Mouse (Mus musculus): ENCODE results near the gene Hic1. TPM values are rescaled to one million over a fixed set of nuclear protein-coding genes. Genes with fewer than 3 reads are reported as not detected.

Hic1 gene
- 17.8 and 19.5 TPM in 2 replicates for total RNA-seq (2014; rRNA removed; ENCODE audit: low replicate concordance)
- polyA plus RNA-seq (2015; fragmentation: Nextera tagmentation; extraction: Ambion mirVana), result 4.8 and 6.1 TPM in 2 replicates

GRCm38 (mm10) chr11:75169405-75170080 is at the start of gene Hic1:
TSS of gene Hic1 (minus strand) at chr11:75169519.
- Histone ChIP-seq H3K27me3 (ENCODE audit: control insufficient read depth, insufficient read depth, low read length) (peaks cover 72% of the 10 kb centered on the region), H3K36me3 (replicated peaks; ENCODE audit: control insufficient read depth, insufficient read depth, low read length) (0 out of 2 replicates have a peak, but pooled peaks cover 6% of the 10 kb centered on the region), H3K4me3 (ENCODE audit: low read depth, low read length) (peak within 1 kb of the TSS; percentile 67), H3K4me2 (ENCODE audit: low read depth, low read length) (peak within 1 kb of the TSS; percentile 89), H3K9me3 (replicated peaks; ENCODE audit: control insufficient read depth, low read length) (no peaks in the 10 kb centered on the region), H3K27ac (ENCODE audit: low read depth) (peak within 1 kb of the TSS; percentile 71), H3K9ac (replicated peaks; ENCODE audit: low read depth, low read length) (peak within 1 kb of the TSS; percentile 55), H3K4me1 (ENCODE audit: control insufficient read depth, insufficient read depth) (peaks cover 13% of the 10 kb centered on the region)
- DNase-seq (ENCODE audit: low spot score) (no peak), ATAC-seq (ENCODE audit: insufficient read depth, low read depth) (no peak)
- TF ChIP-seq CTCF (IDR thresholded peaks at IDR 0.05; ENCODE audit: low read depth) (no peak), EP300 (IDR thresholded peaks at IDR 0.05; ENCODE audit: low read depth) (no peak)
- 6% methylated on average over 23 of the region's 23 CpGs for WGBS

- H3K27ac ChIP-seq (ENCODE audit: low read depth), result peak overlapping the region; percentile 85
These were observed 45.0 kb upstream of the Hic1 start for GRCm38 (mm10) chr11:75214081-75214950.

DNA sequence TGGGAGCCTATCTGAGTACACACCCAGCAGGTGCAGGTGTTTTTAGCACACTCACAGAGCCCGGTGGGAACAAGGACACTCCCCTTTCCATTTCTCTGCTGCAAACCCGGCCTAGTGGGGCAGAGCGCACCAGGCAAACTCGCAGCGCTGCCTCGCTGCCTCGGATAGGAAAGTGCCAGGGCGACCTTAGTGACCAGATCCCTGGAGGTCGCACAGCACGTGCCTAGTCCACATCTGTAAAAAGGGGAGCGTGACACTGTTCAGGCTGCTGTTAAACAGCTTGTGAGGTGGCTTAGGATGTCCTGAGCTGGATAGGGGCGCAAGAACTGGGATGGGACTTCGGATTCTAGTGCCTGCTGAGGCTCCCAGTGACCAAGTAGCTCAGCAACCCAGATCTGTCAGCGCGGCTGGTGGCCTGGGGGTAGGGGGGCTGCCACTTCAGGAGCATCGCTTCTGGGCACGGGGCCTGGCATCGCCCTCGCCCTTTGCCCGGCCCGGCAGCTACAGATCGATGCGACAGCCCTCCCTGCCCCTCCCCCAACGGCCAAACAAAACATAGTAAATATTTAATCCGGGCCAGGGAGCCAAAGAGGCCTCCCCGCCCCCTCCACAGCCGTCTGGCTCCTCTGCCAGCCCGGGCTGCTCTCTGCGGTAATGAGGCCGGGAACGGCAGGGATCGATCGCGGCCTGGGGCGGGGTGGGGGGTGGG is 44.2 kb upstream of the Hic1 start:
- no peak for TF ChIP-seq CTCF (IDR thresholded peaks at IDR 0.05; ENCODE audit: low read depth)
- TF ChIP-seq EP300 (IDR thresholded peaks at IDR 0.05; ENCODE audit: low read depth), result no peak
- peaks cover 27% of the 10 kb centered on the region for H3K4me1 ChIP-seq (ENCODE audit: control insufficient read depth, insufficient read depth)

More at GRCm38 (mm10) chr11:75214081-75214950, 45.0 kb upstream of the Hic1 start:
- no peak for ATAC-seq (ENCODE audit: insufficient read depth, low read depth)
- no peak for TF ChIP-seq EP300 (IDR thresholded peaks at IDR 0.05; ENCODE audit: low read depth)
- no peak for TF ChIP-seq CTCF (IDR thresholded peaks at IDR 0.05; ENCODE audit: low read depth)
- H3K27me3 ChIP-seq (ENCODE audit: control insufficient read depth, insufficient read depth, low read length), result no peaks in the 10 kb centered on the region
- peaks cover 24% of the 10 kb centered on the region for H3K4me1 ChIP-seq (ENCODE audit: control insufficient read depth, insufficient read depth)
- H3K9ac ChIP-seq (replicated peaks; ENCODE audit: low read depth, low read length), result peak overlapping the region; percentile 51
- peak overlapping the region; percentile 32 for H3K4me3 ChIP-seq (ENCODE audit: low read depth, low read length)
- 35% methylated on average over 13 of the region's 13 CpGs for WGBS
- no peaks in the 10 kb centered on the region for H3K9me3 ChIP-seq (replicated peaks; ENCODE audit: control insufficient read depth, low read length)
- no peak for DNase-seq (ENCODE audit: low spot score)
- no peaks in the 10 kb centered on the region for H3K36me3 ChIP-seq (replicated peaks; ENCODE audit: control insufficient read depth, insufficient read depth, low read length)
- peak overlapping the region; percentile 61 for H3K4me2 ChIP-seq (ENCODE audit: low read depth, low read length)

GRCm38 (mm10) chr11:75212876-75213275 is 43.6 kb upstream of the Hic1 start:
- H3K27me3 ChIP-seq (ENCODE audit: control insufficient read depth, insufficient read depth, low read length), result no peaks in the 10 kb centered on the region
- no peak overlapping the region for H3K4me3 ChIP-seq (ENCODE audit: low read depth, low read length)
- H3K9me3 ChIP-seq (replicated peaks; ENCODE audit: control insufficient read depth, low read length), result no peaks in the 10 kb centered on the region
- no peak overlapping the region for H3K9ac ChIP-seq (replicated peaks; ENCODE audit: low read depth, low read length)
- H3K27ac ChIP-seq (ENCODE audit: low read depth), result peak overlapping the region; percentile 89
- DNase-seq (ENCODE audit: low spot score), result no peak
- WGBS, result 35% methylated on average over 3 of the region's 3 CpGs
- peaks cover 27% of the 10 kb centered on the region for H3K4me1 ChIP-seq (ENCODE audit: control insufficient read depth, insufficient read depth)
- no peaks in the 10 kb centered on the region for H3K36me3 ChIP-seq (replicated peaks; ENCODE audit: control insufficient read depth, insufficient read depth, low read length)
- H3K4me2 ChIP-seq (ENCODE audit: low read depth, low read length), result peak overlapping the region; percentile 22; the same call in 1 of the 2 replicates
- TF ChIP-seq EP300 (IDR thresholded peaks at IDR 0.05; ENCODE audit: low read depth) (no peak), CTCF (IDR thresholded peaks at IDR 0.05; ENCODE audit: low read depth) (no peak)
- ATAC-seq (ENCODE audit: insufficient read depth, low read depth), result peak; percentile 28; the same call in 1 of the 2 replicates

More for the DNA sequence above, 44.2 kb upstream of the Hic1 start:
- H3K27ac ChIP-seq (ENCODE audit: low read depth), result peak overlapping the region; percentile 85
- peak overlapping the region; percentile 32 for H3K4me3 ChIP-seq (ENCODE audit: low read depth, low read length)
- ATAC-seq (ENCODE audit: insufficient read depth, low read depth) (peak; percentile 14; the same call in 1 of the 2 replicates), DNase-seq (ENCODE audit: low spot score) (peak; percentile 38)
- H3K9me3 ChIP-seq (replicated peaks; ENCODE audit: control insufficient read depth, low read length), result no peaks in the 10 kb centered on the region
- 6% methylated on average over 32 of the region's 35 CpGs for WGBS
- H3K9ac ChIP-seq (replicated peaks; ENCODE audit: low read depth, low read length), result peak overlapping the region; percentile 51
- peak overlapping the region; percentile 61 for H3K4me2 ChIP-seq (ENCODE audit: low read depth, low read length)
- H3K27me3 ChIP-seq (ENCODE audit: control insufficient read depth, insufficient read depth, low read length), result no peaks in the 10 kb centered on the region
- H3K36me3 ChIP-seq (replicated peaks; ENCODE audit: control insufficient read depth, insufficient read depth, low read length), result no peaks in the 10 kb centered on the region
